Mouse (Mus musculus) monocyte, adult 5-6 weeks (primary cell): ENCODE results near the gene Gm43517. TPM values are rescaled to one million over a fixed set of nuclear protein-coding genes. Genes with fewer than 3 reads are reported as not detected.

Experiments used
- ATAC-seq: fragments of 153-309, 156-312 bp; replicated peaks from 2 replicates; pipeline ENCODE4 v1.8.0; 2017; ENCODE audit warnings: mild to moderate bottlenecking; ENCODE audit not compliant: low TSS enrichment, insufficient number of reproducible peaks, severe bottlenecking, poor library complexity, low FRiP score
- total RNA-seq: library from RNA; stranded (forward); fragments of 200-1000, 200-491, 200-594 nt; gene quantifications from 3 replicates; pipeline ENCODE4 v1.2.3, GENCODE M21; 2017

Gm43517 gene
- total RNA-seq, 1 experiment from 2014 or later: not detected

- no peak for ATAC-seq
Observed at GRCm38 (mm10) chr12:49398636-49399035, 13.7 kb downstream of the Gm43517 start.

GRCm38 (mm10) chr12:49399611-49400010 is 14.6 kb downstream of the Gm43517 start:
- no peak for ATAC-seq

- no peak for ATAC-seq
Observed at GRCm38 (mm10) chr12:49400036-49400852, 15.3 kb downstream of the Gm43517 start.

GRCm38 (mm10) chr12:49400853-49401118 is 15.8 kb downstream of the Gm43517 start:
- ATAC-seq: no peak

GRCm38 (mm10) chr12:49401119-49401795 is 16.3 kb downstream of the Gm43517 start:
- no peak for ATAC-seq

- no peak for ATAC-seq
Observed at GRCm38 (mm10) chr12:49401796-49402130, 16.8 kb downstream of the Gm43517 start.

- ATAC-seq: no peak
Observed at GRCm38 (mm10) chr12:49409833-49410232, 24.9 kb downstream of the Gm43517 start.

GRCm38 (mm10) chr12:49417963-49418362 is 33.0 kb downstream of the Gm43517 start:
- ATAC-seq: no peak

Other genes starting within 250 kb of the Gm43517 start
- not detected in 3 replicates for gene Foxg1, start 2.5 kb upstream of the Gm43517 start, total RNA-seq